Mouse (Mus musculus): ENCODE results near the gene Tk2.

DNA sequence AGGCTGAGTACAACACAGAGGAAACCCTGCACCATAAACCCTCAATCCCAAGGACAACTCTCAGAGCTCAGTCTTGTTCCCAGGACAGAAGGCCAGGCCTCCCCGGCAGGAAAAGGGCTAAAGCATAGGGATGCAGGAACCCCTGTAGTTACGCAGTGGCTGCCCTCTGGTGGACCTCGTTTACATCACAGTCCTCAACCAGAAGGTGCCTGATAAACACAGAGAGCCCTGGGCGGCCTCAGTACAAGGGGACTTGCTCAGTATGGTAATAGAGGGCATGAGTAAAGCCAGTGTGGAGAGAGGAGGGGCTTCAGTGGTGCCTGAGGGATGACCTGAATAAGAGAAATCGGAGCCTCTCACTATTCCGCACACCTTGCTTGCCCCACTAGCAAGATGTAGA, 13.8 kb downstream of the Tk2 start:
- TF ChIP-seq CTCF (IDR thresholded peaks at IDR 0.05; ENCODE audit: low read depth, low read length) (no peak), POLR2A (IDR thresholded peaks at IDR 0.05; ENCODE audit: extremely low read depth, insufficient read depth, low read length) (no peak)
